Mouse (Mus musculus) cerebellum, adult 9-11 months (tissue): ENCODE measurements around the gene Etfbkmt.
A peak's percentile ranks its signal among the peaks of the same experiment; 100 is the strongest.
"Not testable (repeated sequence)": the region's sequence is repeated elsewhere in the genome, so short reads cannot be mapped to it uniquely, and the experiment has no call there.

Experiments used
- DNase-seq: peaks from one replicate; pipeline ENCODE4 v3.0.0; 2022

Etfbkmt gene

DNA sequence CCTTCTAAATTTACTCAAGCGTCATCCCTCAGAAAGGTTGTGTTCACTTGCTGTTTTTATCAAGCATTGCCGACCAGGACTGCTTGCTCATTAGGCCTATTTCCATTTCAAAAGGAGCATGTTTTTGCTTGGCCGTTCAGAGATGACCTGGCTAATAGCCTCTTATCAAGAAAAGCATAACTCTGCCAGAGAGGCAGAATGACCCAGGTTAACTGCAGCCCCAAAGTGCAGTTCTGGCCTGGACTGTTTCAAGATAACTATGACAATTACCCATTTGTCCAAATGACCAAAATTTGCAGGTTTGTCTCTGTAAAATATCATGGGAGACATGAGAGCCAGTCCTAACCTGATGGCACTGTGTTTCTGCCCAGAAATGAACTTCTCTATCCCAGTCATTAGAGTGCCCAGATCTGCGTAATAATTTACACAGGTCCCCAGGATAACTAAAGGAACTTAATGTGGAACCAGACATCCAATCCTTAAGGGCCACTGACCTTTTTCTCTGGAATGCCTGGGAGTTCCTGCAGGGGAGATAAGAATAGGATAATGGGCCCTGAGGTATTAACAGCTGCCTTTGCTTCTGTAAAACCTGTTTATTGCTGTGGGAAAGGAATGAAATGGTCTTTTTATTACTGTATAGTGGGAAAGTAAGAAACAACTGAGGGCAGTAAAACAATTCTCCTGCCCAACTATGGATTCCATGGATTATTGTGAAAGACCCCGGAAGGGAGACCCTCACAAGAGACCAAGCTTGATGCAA, 5.1 kb upstream of the Etfbkmt start:
- DNase-seq, result no peak

DNA sequence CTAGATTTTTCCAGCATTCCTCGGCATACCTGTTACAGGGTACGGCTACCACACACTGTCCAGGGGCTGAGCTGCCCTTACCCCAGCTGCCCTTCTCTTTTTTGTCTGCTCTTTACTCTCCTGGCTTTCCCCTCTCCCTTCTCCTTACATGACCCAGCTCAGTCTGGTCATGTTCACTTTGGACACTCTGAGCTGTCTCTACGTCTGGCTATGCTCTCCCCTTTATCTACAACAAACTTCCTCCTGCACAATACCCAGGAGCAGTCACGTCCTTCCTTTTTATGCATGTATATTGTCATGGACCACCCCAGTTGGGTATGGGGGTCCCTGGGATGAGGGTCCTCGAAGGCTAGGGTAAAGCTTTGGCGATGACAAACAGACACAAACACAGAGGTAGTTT, 4.0 kb upstream of the Etfbkmt start:
- no peak for DNase-seq

DNA sequence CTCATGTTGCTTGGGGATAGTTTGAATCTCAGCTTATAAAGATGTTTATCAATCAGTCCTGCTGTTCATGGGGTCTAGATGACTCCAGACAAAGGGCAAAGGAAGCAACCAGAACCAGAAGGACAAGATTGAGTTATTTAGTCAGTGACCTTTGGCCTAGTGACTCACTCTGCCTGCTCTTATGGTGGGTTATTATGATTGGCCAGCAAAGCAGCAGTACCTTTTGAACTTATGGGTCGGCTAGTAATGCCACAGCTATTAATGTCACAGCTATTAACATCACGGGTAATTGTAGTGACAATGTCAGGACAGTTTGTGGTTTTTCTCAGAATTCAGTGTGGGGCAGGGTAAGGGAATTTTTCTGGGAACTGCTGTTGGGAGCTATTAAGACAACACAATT, 1.7 kb upstream of the Etfbkmt start:
- DNase-seq, result no peak

DNA sequence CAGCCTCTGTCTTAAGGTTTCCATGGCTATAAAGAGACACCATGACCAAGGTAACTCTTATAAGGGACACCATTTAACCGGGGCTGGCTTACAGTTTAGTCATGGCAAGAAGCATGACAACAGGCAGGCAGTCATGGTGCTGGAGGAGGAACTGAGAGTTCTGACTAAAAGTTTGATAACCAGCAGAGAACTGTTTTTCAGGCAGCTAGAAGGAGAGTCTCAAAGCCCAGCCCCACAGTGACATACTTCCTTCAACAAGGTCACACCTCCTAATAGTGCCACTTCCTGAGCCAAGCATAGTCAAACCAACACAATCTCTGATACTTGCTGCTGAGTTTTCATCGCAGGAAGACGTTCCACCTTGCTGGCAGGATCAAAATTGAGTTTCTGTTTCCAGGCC, 638 bp upstream of the Etfbkmt start:
- DNase-seq, result no peak

DNA sequence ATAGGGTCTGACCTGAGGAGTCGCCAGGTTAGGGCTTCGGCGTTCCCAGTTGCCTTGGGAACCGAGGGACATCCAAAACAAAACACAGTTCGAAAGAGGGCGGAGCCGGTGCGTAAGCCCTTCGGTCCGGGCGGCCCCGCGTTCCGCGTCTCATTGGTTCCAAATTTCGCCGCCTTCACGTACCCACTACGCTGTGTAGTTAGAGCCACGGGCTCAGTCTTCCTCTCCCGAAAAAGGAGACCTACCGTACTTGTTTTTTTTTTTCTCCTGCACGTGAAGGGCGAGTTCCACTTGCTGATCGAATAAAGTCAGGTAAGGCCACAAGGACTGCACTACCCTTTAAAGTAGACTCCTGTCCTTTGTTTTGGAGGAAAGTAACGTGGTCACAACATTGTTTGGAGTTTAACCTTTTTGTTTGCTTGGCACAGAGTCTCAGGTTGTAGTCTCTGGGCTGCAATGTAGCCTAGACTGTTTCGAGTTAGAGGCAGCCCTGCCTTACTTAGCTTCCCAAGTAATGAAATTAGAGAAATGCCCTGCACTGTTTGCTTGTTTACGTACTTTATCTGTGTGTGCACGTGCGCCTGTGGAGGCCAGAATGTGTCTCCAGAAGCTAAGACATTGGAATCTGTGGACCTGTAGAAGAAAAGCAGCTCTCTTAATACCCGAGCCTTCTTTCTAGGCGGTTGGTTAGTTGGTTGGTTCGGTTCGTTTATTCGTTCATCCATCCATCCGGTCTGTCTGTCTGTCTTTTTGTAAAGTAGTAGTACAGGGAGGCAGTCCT, 1.9 kb downstream of the Etfbkmt start:
- DNase-seq, result peak; percentile 62

DNA sequence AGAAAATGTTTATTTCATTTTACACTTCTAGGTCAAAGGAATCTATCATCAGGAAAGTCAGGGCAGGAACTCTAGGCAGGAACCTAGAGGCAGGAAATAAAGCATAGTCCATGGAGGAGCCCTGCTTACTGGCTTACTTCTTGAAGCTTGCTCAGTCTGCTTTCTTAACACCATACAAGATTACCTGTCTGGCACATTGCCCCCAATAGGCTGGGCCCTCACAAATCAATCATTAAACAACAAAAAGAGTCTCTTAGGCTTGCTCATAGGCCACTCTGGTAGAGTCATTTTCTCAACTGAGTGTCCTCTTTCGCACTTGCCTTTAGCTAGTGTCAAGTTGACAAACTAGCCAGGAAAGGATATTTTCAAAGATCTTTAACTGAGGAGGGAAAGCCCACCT, 5.5 kb downstream of the Etfbkmt start:
- DNase-seq, result no peak

DNA sequence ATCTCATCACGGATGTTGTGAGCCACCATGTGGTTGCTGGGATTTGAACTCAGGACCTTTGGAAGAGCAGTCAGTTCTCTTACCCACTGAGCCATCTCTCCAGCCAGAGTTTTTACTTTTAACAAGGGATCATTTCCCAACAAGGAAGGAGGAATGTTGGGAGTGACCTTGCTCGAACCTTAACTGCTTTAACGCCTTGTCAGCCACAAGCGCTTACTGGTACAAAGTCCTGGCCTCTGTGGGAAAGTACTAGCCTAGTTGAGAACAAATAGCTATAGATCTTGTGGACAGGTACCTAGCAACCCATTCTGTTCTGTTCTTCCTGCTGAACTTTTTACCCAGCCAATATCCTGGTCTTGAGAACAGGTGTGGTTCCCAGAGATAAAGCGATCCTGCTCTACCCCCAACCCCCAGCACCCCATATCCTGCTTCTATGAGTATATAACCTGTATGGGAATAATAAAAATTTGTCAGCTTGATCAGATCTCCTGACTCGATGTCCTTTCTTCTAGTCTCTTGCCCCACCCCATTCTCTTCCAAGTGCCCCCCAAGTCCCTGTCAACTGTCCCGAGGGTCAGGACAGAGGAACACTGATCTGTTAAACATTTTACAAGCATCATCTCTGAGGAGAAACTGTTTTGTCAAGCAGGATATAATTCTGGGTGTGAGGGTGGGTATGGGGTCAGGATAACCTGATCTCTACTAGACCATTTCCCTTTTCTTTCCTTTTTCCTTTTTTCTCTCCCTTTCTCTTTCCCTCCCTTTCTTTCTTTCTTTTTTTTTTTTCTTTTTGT, 9.0 kb downstream of the Etfbkmt start:
- DNase-seq, result no peak

DNA sequence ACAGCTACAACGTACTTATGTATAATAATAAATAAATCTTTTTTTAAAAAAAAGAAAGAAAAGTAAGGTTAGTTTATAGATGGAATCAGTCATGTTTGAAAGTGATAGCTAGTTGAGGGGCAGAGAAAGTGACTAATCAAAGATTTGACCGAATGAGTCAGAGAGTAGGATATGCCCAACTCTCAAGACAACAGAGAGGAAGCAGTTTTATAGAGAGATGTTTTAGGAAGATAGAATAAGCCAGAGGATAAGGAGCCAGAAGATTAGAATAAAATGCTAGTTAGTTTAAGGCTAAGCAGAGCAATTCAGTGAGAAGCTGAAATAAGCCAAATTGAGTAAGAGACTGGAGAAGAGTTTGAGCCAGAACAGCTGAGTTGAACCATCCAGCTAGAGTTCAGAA, 12.5 kb downstream of the Etfbkmt start:
- no peak for DNase-seq

DNA sequence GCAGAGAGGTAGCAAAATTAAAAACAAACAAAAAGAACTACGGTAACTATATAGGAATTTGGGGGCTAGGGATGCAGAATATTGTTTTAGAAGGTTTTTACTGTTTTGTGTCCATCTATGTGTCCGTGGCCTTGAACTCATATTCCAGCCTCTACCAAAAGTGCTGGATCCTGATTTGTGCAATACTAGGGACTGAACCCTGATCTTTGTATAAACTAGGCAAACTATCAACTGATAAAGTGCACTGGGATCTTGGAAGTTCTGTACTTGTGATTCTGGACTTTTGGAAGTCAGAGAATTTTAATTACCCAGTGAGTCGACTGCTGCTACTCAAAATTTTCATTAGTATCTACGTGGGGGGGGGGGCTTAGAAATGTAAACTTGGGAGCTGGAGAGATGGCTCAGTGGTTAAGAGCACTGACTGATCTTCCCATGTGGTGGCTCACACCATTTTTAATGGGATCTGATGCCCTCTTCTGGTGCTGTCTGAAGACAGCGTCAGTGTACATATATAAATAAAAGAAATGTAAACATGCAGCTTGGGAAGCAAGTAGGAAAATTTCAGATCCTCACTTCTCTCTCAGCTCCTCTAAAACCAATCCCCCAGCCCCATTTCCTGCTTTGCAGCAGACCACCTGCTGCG, 13.9 kb downstream of the Etfbkmt start:
- DNase-seq, result no peak

DNA sequence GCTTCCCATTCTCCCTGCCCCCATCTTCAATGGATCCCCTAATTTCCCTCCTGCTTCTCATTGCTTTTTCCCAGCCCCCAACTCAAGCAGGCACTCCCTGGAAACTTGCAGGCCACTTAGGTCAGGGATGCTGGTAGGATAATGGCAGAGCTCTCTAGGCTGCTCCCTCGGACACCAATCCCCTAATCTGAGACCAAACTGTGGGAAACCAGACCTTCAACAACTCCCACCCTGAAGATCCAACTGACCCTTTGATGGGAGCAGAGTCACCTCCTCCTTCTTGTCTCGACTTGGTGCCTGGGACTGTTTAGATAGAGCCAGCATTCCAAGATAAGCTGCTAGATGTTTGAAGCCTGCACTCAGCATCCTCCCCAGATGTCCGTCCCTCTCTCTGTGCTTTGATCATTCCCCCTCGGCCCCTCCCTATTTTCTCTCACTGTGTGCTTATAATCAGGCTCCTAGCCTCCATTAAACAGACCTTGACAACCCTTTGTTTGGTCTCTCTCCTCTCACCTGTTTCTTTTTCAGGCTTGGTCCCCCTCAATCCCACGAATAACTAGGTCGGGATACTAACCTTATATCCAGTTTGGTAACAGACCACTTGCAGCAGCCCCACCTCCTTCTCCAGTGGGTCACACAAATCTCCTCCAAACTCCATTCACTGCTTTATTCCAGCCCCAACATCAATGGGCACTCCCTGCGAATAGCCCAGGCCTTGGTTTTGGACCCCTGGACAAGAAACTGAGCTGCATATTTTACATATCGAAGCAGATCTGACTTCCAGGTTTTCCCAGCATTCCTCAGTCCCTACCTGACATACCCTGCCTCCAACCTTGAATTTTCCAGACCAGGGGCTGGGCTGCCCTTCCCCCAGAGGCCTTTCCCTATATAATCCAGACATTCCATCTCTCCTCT, 14.7 kb downstream of the Etfbkmt start:
- no peak for DNase-seq

DNA sequence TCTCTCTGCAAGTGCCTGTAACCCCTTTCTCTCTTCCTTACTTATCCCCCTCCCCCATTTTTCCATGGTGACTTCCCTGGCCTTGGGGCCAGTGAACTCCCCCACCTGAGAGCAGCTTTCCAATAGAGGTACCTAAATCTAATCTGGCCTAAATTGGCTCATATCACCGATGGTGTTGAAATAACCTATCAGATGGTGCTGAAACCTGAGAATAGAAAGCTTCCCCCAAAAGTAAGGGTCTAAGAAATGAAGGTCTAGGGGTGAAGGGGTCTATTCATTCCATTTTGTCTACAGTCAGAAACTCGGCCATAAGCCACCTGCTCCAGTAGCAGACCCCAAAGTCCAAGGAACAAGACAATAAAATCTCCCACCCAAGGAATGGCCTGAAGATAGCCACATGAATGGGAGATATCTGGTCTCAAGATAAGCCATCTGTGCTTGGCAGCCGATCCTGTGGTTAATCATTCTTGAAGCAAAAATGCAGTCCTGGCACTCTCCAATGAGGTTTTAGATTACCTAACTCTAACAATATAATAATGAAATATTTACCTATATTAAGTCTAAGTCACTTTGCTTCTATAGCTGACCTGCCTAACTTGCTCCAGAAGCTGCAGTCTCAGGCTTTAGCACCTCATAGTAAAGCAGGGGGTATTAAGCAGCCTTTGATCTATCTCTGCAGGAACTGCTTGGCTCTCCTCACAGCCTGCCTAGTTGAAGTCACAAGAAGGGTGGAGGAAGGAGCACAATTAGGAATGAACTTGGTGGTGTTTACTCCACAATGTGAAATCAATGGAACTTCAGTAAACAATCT, 15.6 kb downstream of the Etfbkmt start:
- no peak for DNase-seq

DNA sequence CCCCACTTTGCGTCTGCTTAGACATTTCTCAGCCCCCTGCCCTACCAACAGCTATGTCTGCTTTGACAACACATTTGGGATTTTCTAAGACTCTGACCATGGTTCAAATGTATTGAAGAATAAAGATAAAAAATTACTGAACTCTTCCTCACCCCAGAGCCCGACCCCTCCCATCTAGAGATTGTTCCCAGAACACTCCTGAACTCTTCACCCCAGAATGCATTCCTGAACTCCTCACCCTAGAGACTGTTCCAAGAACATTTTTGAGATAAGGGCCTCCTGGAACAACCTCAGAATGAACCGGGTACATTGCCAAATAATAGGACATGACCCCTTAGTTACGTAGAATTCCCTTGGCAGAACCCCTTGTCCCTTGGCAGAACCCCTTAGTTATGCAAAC, 27.4 kb downstream of the Etfbkmt start:
- not testable (repeated sequence) for DNase-seq

DNA sequence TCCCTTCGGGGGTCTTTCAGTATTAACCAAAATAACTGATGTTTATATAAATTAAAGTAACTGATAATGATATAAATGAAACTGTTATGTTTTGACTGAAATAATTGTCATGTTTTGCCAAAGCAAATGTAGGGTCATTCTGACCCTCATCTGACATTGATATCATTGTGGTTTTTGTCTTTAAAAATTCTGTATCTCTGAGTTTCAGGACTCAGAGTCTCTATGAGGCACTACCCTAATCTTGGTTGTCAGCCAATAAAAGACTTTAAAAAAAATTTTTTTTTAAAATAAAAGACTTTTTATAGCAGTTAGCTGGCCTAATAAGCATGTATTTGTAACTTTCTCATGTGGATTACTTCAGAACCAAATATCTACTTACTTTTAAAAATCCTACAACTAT, 28.0 kb downstream of the Etfbkmt start:
- DNase-seq, result no peak

DNA sequence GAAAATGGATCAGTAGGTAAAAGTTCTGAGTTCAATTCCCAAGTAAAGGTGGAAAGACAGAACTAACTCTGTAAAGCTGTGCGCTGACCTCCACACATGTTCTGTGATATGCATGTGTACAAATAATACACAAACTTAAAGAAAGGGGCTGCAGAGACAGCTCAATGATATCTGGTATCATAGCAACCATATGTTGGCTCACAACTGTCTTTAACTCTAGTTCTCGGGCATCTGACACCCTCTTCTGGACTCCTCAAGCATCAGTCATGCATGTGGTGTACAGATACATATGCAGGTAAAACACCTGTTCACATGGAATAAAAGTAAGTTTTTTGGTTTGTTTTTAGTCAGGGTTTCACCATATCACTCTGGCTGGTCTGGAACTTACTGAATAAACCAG, 28.8 kb downstream of the Etfbkmt start:
- no peak for DNase-seq

DNA sequence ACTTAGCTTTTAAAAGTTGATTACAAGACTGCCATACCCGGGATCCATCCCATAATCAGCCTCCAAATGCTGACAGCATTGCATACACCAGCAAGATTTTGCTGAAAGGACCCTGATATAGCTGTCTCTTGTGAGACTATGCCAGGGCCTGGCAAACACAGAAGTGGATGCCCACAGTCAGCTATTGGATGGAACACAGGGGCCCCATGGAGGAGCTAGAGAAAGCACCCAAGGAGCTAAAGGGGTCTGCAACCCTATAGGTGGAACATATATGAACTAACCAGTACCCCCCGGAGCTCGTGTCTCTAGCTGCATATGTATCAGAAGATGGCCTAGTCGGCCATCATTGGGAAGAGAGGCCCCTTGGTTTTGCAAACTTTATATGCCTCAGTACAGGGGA, 30.3 kb downstream of the Etfbkmt start:
- DNase-seq, result not testable (repeated sequence)

DNA sequence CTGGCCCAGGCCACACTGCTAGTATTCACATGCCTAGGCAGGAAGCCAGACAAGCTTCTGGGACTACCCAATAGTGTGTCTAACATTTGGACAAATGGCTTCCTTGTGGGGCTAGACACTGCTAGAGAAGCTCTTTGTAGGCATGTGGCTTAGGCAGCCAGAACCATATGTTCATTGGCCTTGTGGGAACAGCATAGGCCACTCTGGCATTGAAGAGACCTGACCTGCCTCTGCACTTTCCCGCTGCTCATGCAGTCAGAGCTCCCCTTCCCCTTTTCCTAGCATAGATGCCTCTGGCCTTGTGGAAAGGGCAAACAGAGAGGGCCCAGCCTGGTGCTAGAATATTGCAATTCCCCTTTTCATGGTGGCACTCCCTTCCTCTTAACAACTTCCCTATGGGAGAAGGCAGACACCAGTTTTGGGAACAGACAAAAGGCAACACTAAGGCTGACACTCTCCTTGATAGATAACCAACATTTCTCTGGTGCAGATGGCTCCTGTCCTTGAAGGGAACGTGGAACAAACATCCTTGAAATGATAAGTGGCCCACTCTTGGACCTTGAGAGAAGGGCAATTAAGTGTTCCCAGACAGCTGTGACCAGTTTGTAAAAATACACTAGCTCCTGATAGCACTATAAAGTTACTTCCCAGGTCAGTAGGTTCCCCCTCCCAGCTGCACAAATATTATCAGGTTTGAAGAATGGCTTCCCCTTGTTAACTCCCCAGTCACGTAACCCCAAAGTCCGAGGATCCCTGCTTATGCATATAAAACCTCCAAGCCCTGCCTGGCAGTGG, 34.4 kb downstream of the Etfbkmt start:
- DNase-seq, result no peak

DNA sequence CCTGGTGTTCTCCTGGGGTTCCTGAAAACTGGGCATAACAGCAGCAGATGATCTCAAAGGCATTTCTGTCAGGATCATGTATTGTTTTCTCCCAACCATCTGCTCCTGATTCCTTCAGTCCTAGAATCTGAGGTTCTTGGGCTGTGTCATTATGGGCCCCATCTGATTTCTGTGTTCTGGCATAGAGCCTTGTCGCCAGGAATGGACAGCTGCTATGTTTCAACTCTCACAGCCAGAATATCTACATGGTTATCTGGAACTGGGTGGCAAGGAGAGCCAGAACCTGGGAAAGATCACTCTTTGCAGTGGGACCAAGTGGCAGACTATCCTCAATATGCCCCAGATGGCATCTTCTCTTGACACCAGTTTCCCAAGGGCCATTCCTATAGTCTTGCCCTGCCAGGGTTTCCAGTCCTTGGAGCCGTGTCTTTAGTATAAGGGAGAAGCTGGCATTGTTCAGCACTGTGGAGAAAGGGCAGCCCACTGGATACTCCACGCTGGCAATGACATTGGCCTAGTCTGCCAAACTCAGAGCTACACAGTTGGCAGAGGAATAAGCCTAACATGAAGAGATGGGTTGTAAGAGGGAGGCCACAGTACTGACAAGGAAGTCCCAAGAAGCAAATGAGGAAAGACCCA, 35.4 kb downstream of the Etfbkmt start:
- peak; percentile 65 for DNase-seq

DNA sequence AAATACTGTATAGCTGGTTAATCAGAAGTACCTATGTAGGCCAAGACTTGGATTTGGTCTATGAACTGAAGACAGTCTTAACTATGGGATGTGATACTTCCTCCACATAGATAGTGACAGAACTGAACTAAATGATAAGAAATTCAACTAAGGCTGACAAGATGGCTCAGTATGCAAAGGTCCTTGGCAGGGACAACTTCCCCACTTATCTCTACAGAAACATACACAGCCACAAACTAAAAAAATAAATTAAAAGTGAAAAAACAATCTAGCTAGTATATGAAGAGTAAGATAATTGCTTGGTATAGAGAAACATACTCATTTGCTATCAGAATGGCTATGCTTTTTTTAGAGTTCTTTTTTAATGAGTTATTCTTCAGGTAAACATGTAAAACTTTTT, 39.4 kb downstream of the Etfbkmt start:
- DNase-seq, result no peak

DNA sequence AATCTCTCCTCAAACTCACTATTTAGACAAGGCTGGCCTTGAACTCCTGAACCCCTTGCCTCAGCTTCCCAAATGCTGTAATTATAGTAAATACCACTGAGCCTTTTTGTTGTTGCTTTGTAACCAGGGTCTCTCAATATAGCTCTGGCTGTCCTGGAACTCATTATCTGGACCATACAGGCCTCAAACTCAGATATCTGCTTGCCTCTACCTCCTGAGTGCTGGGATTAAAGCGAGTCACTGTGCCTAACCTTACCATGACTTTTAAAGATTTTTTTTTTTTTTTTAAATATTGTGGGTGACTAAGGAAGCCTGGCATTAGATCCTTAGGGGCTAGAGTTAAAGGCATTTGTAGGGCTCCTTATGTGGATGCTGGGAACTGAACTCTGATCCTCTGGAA, 44.4 kb downstream of the Etfbkmt start:
- no peak for DNase-seq

DNA sequence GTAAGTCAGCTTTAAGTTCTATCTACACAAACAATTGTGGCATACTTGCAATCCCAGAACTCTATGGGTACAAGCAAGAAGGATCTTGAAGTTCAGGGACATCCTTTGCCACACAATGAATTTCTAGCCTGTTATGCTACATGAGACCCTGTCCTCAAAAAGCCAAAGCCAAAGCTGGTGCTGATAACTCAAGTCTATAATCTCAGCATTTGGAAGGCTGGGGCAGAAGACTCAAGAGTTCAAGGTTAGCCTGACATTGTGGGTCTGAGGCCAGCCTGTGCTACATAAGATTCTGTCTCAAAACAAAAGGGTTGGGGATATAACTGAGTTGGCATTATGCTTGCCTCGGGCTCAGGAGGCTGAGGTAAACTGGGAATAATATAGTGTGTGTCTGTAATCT, 47.7 kb downstream of the Etfbkmt start:
- DNase-seq, result no peak
